Mouse (Mus musculus): Measurements from ENCODE around the gene Gm6793.

GRCm38 (mm10) chr8:112004754-112005153 lies 10.1 kb downstream of the Gm6793 start:
- TF ChIP-seq POLR2A (IDR thresholded peaks at IDR 0.05; ENCODE audit: insufficient read depth, low read depth, low read length): no peak
- TF ChIP-seq CTCF (IDR thresholded peaks at IDR 0.05; ENCODE audit: insufficient read depth, low read depth, low read length): no peak

Data from olfactory bulb, adult 2 months (tissue).